Mouse (Mus musculus) splenic B cell, adult 2 months (primary cell): ENCODE measurements around the gene Fndc5.

Experiments used
- DNase-seq: peaks from one replicate; pipeline ENCODE4 v3.0.0-alpha.2; 2011; ENCODE audit warnings: low read depth, low spot score
- H3K27me3 ChIP-seq: 2 replicates; pipeline ENCODE4 v1.6.1; 2012; ENCODE audit warnings: mild to moderate bottlenecking, low read length, moderate library complexity, mixed read lengths; ENCODE audit not compliant: control insufficient read depth, poor library complexity, insufficient read depth, severe bottlenecking
- H3K36me3 ChIP-seq: 2 replicates; pipeline ENCODE4 v1.6.1; 2012; ENCODE audit warnings: mild to moderate bottlenecking, low read length, moderate library complexity, mixed read lengths; ENCODE audit not compliant: control insufficient read depth, poor library complexity, insufficient read depth, severe bottlenecking

Gene Fndc5

GRCm38 (mm10) chr4:129136579-129137391 lies at the start of gene Fndc5:
Gene Fndc5 (plus strand): TSS chr4:129136999.
- Histone ChIP-seq H3K36me3 (no peaks in the 10 kb centered on the region), H3K27me3 (no peaks in the 10 kb centered on the region)
- no peak for DNase-seq

- no peaks in the 10 kb centered on the region for H3K27me3 ChIP-seq
- no peak for DNase-seq
- H3K36me3 ChIP-seq, result peaks cover 2% of the 10 kb centered on the region
These were observed 48.9 kb upstream of the Fndc5 start for GRCm38 (mm10) chr4:129087850-129088249.

- no peaks in the 10 kb centered on the region for H3K36me3 ChIP-seq
- no peak for DNase-seq
These were observed 41.5 kb upstream of the Fndc5 start for GRCm38 (mm10) chr4:129095276-129095675.

GRCm38 (mm10) chr4:129097006-129097405 lies 39.8 kb upstream of the Fndc5 start:
- Histone ChIP-seq H3K36me3 (no peaks in the 10 kb centered on the region), H3K27me3 (no peaks in the 10 kb centered on the region)
- no peak for DNase-seq

More at GRCm38 (mm10) chr4:129095276-129095675, 41.5 kb upstream of the Fndc5 start:
- H3K27me3 ChIP-seq, result no peaks in the 10 kb centered on the region

- DNase-seq, result no peak
- Histone ChIP-seq H3K27me3 (no peaks in the 10 kb centered on the region; the same call in 1 of the 2 replicates), H3K36me3 (no peaks in the 10 kb centered on the region)
These were observed 34.5 kb upstream of the Fndc5 start for GRCm38 (mm10) chr4:129102133-129102829.

DNA sequence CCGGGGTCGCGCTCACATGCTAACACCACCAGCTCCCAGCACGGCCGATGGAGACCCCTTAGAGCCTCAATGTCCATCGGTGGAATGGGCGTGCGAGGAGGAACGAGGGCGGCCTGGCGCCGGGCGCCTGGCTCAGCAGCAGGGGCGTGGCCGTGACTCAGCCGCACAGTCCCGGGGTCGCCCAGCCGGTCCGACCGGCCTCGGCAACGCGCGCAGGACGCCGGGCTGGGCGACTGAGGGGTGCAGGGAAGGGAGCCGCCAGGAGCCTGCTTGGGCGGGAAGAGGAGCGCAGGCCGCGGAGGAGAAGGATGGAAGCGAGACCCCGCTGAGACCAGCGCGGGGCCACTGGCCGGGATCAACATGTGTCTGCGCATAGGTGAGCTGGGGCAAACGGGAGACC lies 31.4 kb upstream of the Fndc5 start, which contains the start of gene Tmem54:
TSS of gene Tmem54 (plus strand) at position 193 of the 400 bp plus-strand sequence.
- no peak for DNase-seq
- Histone ChIP-seq H3K36me3 (no peaks in the 10 kb centered on the region), H3K27me3 (no peaks in the 10 kb centered on the region; the same call in 1 of the 2 replicates)

GRCm38 (mm10) chr4:129106073-129106472 lies 30.7 kb upstream of the Fndc5 start:
- Histone ChIP-seq H3K27me3 (no peaks in the 10 kb centered on the region; the same call in 1 of the 2 replicates), H3K36me3 (no peaks in the 10 kb centered on the region)
- no peak for DNase-seq

GRCm38 (mm10) chr4:129107348-129107899 lies 29.4 kb upstream of the Fndc5 start:
- Histone ChIP-seq H3K36me3 (no peaks in the 10 kb centered on the region), H3K27me3 (no peaks in the 10 kb centered on the region; the same call in 1 of the 2 replicates)
- DNase-seq, result no peak

- no peak for DNase-seq
- Histone ChIP-seq H3K27me3 (no peaks in the 10 kb centered on the region; the same call in 1 of the 2 replicates), H3K36me3 (no peaks in the 10 kb centered on the region)
These were observed 28.2 kb upstream of the Fndc5 start for GRCm38 (mm10) chr4:129108624-129109023.

GRCm38 (mm10) chr4:129110804-129111203 lies 26.0 kb upstream of the Fndc5 start:
- H3K27me3 ChIP-seq, result no peaks in the 10 kb centered on the region
- no peak for DNase-seq
- H3K36me3 ChIP-seq, result no peaks in the 10 kb centered on the region

GRCm38 (mm10) chr4:129111350-129111749 lies 25.4 kb upstream of the Fndc5 start:
- DNase-seq, result no peak

DNA sequence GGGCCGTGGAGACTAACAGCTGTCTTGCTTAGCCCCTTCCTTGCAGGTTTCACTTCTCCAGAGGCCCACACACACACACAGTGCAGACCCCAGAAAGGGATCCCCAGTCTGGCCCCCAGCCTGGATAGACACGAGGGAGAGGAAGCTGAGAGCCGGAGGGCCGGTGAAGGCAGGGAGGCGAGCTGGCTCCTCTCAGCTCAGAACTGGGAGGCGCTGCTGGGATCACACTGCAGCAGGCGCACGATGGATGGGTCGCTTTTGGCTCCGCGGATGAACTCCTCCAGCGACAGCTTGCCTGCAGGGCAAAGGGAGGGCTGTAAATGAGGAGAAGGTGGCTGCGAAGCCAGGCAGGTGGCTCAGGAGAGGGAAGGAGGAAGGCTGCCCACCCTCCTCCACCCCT lies 24.6 kb upstream of the Fndc5 start:
- Histone ChIP-seq H3K36me3 (no peaks in the 10 kb centered on the region), H3K27me3 (no peaks in the 10 kb centered on the region)
- no peak for DNase-seq

More at GRCm38 (mm10) chr4:129111350-129111749, 25.4 kb upstream of the Fndc5 start:
- H3K36me3 ChIP-seq, result no peaks in the 10 kb centered on the region
- H3K27me3 ChIP-seq, result no peaks in the 10 kb centered on the region

DNA sequence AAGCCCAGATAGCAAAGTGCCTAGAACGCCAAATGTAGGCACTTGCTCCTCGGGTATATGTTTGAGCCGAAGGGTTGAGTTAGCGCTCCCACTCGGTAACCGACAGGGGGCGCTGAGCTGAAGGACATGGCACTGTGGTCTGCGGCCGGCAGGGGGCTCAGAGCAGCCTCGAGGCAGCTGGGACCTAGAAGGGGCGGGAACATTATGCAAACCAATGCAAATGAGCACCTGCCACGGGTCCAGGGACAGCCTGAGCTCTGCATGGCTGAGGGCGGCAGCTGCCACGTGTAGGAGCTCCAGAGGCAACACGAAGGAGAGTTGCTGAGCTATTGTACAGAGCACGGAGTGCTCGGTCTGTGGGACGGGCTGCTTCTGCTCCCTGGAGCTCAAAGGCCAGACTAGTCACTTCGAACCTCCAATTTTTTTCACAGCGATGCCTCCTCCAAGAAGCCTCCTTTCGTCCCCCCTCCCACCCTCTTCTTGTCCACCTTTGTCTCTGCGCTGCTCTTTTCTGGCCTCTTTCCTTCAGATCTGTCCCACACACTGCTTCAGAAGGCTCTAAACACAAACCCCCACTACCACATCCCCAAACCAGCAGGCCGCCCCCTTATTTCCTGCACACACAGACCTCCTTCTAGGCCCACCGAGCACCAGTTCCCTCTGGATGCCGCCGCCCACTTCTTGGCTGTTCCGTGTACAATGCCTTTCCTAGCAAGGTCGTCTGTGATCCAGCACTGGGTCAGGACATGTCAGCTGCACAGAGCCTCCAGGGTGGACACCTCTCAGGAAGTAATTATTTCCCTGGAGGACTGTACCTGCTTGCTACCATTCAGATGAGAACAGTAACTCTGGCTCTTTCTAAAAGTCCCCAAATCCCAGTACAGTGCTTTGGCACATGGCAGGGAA lies 23.5 kb upstream of the Fndc5 start:
- H3K36me3 ChIP-seq, result no peaks in the 10 kb centered on the region
- peak; percentile 60 for DNase-seq
- H3K27me3 ChIP-seq, result no peaks in the 10 kb centered on the region

GRCm38 (mm10) chr4:129116703-129117102 lies 20.1 kb upstream of the Fndc5 start:
- no peak for DNase-seq
- Histone ChIP-seq H3K27me3 (no peaks in the 10 kb centered on the region), H3K36me3 (no peaks in the 10 kb centered on the region)
